Mouse (Mus musculus): ENCODE measurements around the gene Rcbtb1.

DNA sequence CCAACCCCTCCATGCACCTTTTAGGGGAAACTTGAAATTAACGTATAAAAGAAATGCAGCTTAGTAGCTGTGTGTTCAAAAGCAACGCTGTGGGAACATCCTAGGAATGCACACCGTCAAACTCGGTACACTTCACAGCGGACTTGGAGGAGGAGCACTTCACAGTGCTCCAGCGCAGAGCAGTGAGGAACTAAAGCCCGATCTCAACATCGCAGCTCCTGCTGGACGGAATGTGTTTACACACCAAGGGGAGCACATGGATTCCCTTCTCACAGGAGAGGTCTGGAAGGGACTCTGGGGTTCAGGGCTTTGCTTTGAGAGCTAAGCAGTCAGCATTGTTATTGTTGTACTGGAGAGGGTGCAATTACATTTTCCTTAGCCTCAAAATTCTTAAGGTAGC, 32.6 kb downstream of the Rcbtb1 start:
- TF ChIP-seq POLR2A (IDR thresholded peaks at IDR 0.05; ENCODE audit: extremely low read depth, insufficient read depth, low read length) (no peak), CTCF (IDR thresholded peaks at IDR 0.05; ENCODE audit: low read depth, low read length) (no peak)
